Mouse (Mus musculus): ENCODE measurements around the gene Palb2. TPM values are rescaled to one million over a fixed set of nuclear protein-coding genes. Genes with fewer than 3 reads are reported as not detected.

The Palb2 gene
- 9.3 TPM for polyA plus RNA-seq (2017; shearing (Covaris generic))

DNA sequence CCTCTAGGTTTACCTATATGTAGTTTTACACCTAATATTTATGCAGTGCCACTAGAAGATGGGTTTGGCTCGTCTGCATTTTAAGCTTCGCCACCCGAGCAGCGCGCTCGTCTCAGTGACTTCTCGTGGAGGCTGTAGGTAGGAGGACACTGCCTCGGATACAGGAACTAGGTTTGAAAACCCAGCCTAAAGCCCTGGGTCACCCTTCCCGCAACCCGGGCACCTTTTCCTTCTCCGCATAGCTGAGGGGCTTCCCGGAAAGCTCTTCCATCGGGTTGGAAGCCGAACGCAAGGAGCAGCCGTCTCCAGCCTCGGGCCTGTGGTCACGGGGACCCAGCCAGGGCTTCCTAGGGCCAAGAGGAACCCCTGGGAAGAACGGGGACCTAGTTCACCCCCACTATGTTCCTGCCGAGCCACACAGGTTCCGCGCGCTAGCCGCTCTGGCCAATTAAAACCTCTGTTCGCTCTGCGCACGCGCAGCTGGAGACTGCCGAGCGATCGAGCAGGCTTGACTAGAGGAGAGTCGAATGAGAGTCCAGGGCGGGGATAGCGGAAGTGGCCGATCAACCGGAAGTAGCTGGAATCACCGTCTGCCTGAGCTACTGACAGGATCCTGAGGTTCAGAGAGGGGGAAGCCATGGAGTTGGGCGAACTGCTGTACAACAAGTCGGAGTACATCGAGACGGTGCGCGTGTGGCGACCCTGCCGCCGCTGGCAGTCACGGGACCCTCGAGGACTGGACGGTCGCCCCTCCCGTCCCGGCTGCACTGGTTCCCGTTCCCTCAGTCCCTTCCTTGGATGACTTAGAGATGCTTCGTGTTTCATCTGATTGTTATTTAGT lies at the start of gene Palb2, which contains the start of gene Dctn5:
TSS of gene Palb2 (minus strand) at position 489 of the 841 bp plus-strand sequence.
TSS of gene Dctn5 (plus strand) at position 545 of the 841 bp plus-strand sequence.

DNA sequence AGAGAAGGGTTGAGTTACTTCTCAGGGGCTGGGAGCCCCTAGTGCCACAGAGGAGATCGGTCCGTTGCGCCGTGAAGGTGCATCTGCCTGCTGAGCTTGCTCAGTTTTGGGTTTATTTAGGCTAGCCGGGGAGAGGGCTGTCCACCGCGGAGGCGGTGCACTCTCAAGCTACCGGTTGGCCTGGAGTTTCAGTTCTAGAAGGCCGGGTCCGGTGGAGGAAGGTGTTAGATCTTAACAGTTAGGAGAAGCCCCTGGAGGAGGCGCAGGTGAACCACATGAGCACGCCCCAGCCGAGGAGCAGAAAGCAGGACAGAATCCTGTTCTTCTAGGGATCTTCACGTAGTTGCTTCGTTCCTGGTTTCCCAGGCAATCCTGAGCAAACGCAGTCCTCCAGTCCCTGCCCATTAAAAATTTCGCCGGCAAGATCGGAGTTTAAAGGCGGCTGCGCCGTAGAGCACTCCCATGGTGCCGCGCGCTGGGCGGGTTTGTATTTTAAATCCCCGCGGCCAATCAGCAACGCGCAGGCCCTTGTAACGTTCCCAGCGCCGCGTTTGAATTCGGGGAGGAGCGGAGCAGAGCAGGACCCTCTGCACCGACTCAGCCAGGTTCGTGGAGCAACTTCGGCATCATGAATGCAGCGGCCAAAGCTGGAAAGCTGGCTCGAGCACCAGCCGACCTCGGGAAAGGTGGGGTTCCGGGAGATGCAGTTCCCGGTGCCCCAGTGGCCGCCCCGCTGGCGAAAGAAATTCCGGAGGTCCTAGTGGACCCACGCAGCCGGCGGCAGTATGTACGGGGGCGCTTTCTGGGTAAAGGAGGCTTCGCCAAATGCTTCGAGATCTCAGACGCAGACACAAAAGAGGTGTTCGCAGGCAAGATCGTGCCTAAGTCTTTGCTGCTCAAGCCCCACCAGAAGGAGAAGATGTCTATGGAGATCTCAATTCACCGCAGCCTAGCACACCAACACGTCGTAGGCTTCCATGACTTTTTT lies 26.4 kb upstream of the Palb2 start, which contains the start of gene Plk1:
TSS of gene Plk1 (plus strand) at position 525 of the 988 bp plus-strand sequence.

DNA sequence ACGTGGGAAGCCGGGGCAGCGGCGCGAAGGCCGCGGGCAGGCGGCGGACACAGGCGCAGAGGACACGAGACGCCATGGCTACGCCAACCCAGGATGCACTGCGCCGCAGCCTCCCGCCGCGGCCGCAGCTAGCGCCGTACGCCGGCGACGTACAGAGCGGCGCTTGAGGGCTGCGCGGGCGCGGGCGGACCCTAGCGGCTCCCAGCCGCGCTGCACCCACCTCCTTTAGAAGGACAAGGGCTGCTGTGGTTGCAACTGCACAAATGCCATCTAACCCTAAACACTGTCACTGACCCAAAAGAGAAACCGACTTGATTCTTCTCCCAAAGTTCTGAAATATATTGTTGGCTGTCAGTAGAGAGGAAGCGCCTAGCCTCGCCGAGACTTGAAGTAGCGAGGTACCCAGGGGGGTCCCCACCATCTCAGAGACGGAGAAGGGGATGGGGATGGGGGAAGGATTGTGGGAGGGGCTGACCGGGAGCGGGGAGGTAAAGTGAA lies 31.0 kb downstream of the Palb2 start, which contains the start of gene Ndufab1:
TSS of gene Ndufab1 (minus strand) at position 140 of the 498 bp plus-strand sequence.

GRCm38 (mm10) chr7:122066945-122067516 lies 65.8 kb downstream of the Palb2 start, which contains the start of the genes Ubfd1 and Ears2:
Gene Ubfd1, plus strand, starts transcription at chr7:122067175.
Gene Ears2, minus strand, starts transcription at chr7:122067263.

Other genes with a start within 250 kb of the Palb2 start
- 15.7 TPM for gene Cog7, start 151.3 kb downstream of the Palb2 start, polyA plus RNA-seq (2017; shearing (Covaris generic))
- 11.7 TPM for gene Gga2, start 111.8 kb downstream of the Palb2 start, polyA plus RNA-seq (2017; shearing (Covaris generic))
- gene Ubfd1, start 65.8 kb downstream of the Palb2 start, polyA plus RNA-seq (2017; shearing (Covaris generic)) = 44.4 TPM
- gene Ears2, start 65.7 kb downstream of the Palb2 start, polyA plus RNA-seq (2017; shearing (Covaris generic)) = 20.9 TPM
- 192 TPM for gene Ndufab1, start 31.1 kb downstream of the Palb2 start, polyA plus RNA-seq (2017; shearing (Covaris generic))
- gene Dctn5, start 56 bp upstream of the Palb2 start, polyA plus RNA-seq (2017; shearing (Covaris generic)) = 136 TPM
- gene Plk1, start 26.5 kb upstream of the Palb2 start, polyA plus RNA-seq (2017; shearing (Covaris generic)) = 3.5 TPM
- gene Ern2, start 53.2 kb upstream of the Palb2 start, polyA plus RNA-seq (2017; shearing (Covaris generic)) = not detected
- gene Chp2, start 86.5 kb upstream of the Palb2 start, polyA plus RNA-seq (2017; shearing (Covaris generic)) = not detected
- gene Prkcb, start 155.8 kb upstream of the Palb2 start, polyA plus RNA-seq (2017; shearing (Covaris generic)) = 122 TPM